Mouse (Mus musculus) embryonic fibroblast, embryonic 13.5 days (primary cell): ENCODE measurements around the gene Tsn. TPM values are rescaled to one million over a fixed set of nuclear protein-coding genes. Genes with fewer than 3 reads are reported as not detected.

Source experiments
- H3K27ac ChIP-seq: 2 replicates; pipeline ENCODE4 v1.5.1; 2012; ENCODE audit warnings: low read length, control low read depth, inconsistent platforms; ENCODE audit not compliant: insufficient read depth
- H3K4me1 ChIP-seq: 2 replicates; pipeline ENCODE4 v1.6.1; 2011; ENCODE audit warnings: low read length; ENCODE audit not compliant: control insufficient read depth, insufficient read depth
- H3K4me3 ChIP-seq: 2 replicates; pipeline ENCODE4 v1.5.1; 2011; ENCODE audit warnings: mild to moderate bottlenecking, control low read depth, low read length; ENCODE audit not compliant: insufficient read depth
- CTCF ChIP-seq: IDR thresholded peaks from 2 replicates; pipeline ENCODE4 v1.5.1; 2011; ENCODE audit warnings: mild to moderate bottlenecking, control low read depth, low read length, moderate library complexity, borderline replicate concordance; ENCODE audit not compliant: insufficient read depth
- POLR2A ChIP-seq: IDR thresholded peaks from 2 replicates; pipeline ENCODE4 v1.6.1; 2011; ENCODE audit warnings: low read depth, mild to moderate bottlenecking, control low read depth, low read length, moderate library complexity
- polyA plus RNA-seq: library from polyadenylated mRNA; stranded (reverse); fragments of >200 nt; gene quantifications from 2 replicates; pipeline ENCODE4 v1.2.4, GENCODE M21; 2011; ENCODE audit warnings: low read depth; ENCODE audit not compliant: missing spikeins, insufficient read length

Tsn gene
- polyA plus RNA-seq, 1 experiment: 92.5 TPM

- Histone ChIP-seq H3K4me1 (peaks cover 4% of the 10 kb centered on the region), H3K27ac (peak overlapping the region; percentile 78), H3K4me3 (peak overlapping the region; percentile 96)
- TF ChIP-seq POLR2A (peak; percentile 92), CTCF (no peak)
These were observed 538 bp downstream of the Tsn start for GRCm38 (mm10) chr1:118310780-118311621.

- H3K27ac ChIP-seq: no peak overlapping the region
- H3K4me3 ChIP-seq: no peak overlapping the region
- H3K4me1 ChIP-seq: no peaks in the 10 kb centered on the region
- TF ChIP-seq POLR2A: no peak
These were observed 13.8 kb downstream of the Tsn start for GRCm38 (mm10) chr1:118297719-118298118.

GRCm38 (mm10) chr1:118296673-118297072, 14.9 kb downstream of the Tsn start:
- TF ChIP-seq CTCF (no peak), POLR2A (no peak)
- Histone ChIP-seq H3K4me3 (no peak overlapping the region), H3K27ac (no peak overlapping the region), H3K4me1 (no peaks in the 10 kb centered on the region)

- H3K4me3 ChIP-seq: no peak overlapping the region
- no peaks in the 10 kb centered on the region for H3K4me1 ChIP-seq
- TF ChIP-seq POLR2A (no peak), CTCF (no peak)
- H3K27ac ChIP-seq: no peak overlapping the region
These were observed 16.7 kb downstream of the Tsn start for GRCm38 (mm10) chr1:118294826-118295225.

GRCm38 (mm10) chr1:118294192-118294591, 17.3 kb downstream of the Tsn start:
- Histone ChIP-seq H3K4me1 (no peaks in the 10 kb centered on the region), H3K27ac (no peak overlapping the region), H3K4me3 (no peak overlapping the region)
- no peak for TF ChIP-seq POLR2A
- no peak for TF ChIP-seq CTCF

- no peak overlapping the region for H3K27ac ChIP-seq
- no peak overlapping the region for H3K4me3 ChIP-seq
These were observed 19.2 kb downstream of the Tsn start for GRCm38 (mm10) chr1:118292291-118292690.

GRCm38 (mm10) chr1:118275139-118275538, 36.4 kb downstream of the Tsn start:
- TF ChIP-seq CTCF (no peak), POLR2A (no peak)
- Histone ChIP-seq H3K4me3 (no peak overlapping the region), H3K4me1 (no peaks in the 10 kb centered on the region), H3K27ac (no peak overlapping the region)

More at GRCm38 (mm10) chr1:118292291-118292690, 19.2 kb downstream of the Tsn start:
- no peaks in the 10 kb centered on the region for H3K4me1 ChIP-seq
- TF ChIP-seq CTCF: no peak
- no peak for TF ChIP-seq POLR2A

- Histone ChIP-seq H3K4me1 (no peaks in the 10 kb centered on the region), H3K27ac (no peak overlapping the region), H3K4me3 (no peak overlapping the region)
- TF ChIP-seq CTCF (no peak), POLR2A (no peak)
These were observed 59.6 kb downstream of the Tsn start for GRCm38 (mm10) chr1:118251931-118252330.

Other genes with a start within 250 kb of the Tsn start
- gene Gm29106, start 135.2 kb downstream of the Tsn start, polyA plus RNA-seq: not detected in 2 replicates
- 56.5 and 57.0 TPM in 2 replicates for gene Nifk, start 10.1 kb upstream of the Tsn start, polyA plus RNA-seq
- 80.3 and 86.3 TPM in 2 replicates for gene Clasp1, start 77.3 kb upstream of the Tsn start, polyA plus RNA-seq